Mouse (Mus musculus) bone marrow, adult 2 months (tissue): ENCODE results near the gene Ptpre.

Experiments used
- CTCF ChIP-seq: fragments of 200-500 bp; IDR thresholded peaks from 2 replicates; pipeline ENCODE4 v1.5.1; 2011; ENCODE audit warnings: low read length, control low read depth; ENCODE audit not compliant: control insufficient read depth, insufficient read depth
- POLR2A ChIP-seq: fragments of 200-500 bp; IDR thresholded peaks from 2 replicates; pipeline ENCODE4 v1.6.1; 2011; ENCODE audit warnings: low read depth, mild to moderate bottlenecking, control low read depth, low read length, borderline replicate concordance; ENCODE audit not compliant: control insufficient read depth

- TF ChIP-seq POLR2A (no peak), CTCF (no peak)
These were observed 864 bp downstream of the Ptpre start for GRCm38 (mm10) chr7:135537948-135538741.
